Mouse (Mus musculus) forebrain, embryonic 10.5 days (tissue): Measurements from ENCODE around the gene Dvl1. TPM values are rescaled to one million over a fixed set of nuclear protein-coding genes. Genes with fewer than 3 reads are reported as not detected.

ENCODE experiments used
- DNase-seq: peaks from one replicate; pipeline ENCODE4 v3.0.0-alpha.2; 2017; ENCODE audit warnings: low spot score; ENCODE audit errors: extremely low spot score
- H3K27ac ChIP-seq: fragments of 300-500 bp; sonication (generic); 2 replicates; pipeline ENCODE4 v1.5.1; 2016; ENCODE audit warnings: mild to moderate bottlenecking
- H3K27me3 ChIP-seq: fragments of 300-500 bp; sonication (generic); 2 replicates; pipeline ENCODE4 v1.6.1; 2016; ENCODE audit warnings: mild to moderate bottlenecking; ENCODE audit not compliant: poor library complexity, severe bottlenecking
- H3K36me3 ChIP-seq: fragments of 300-500 bp; sonication (generic); replicated peaks from 2 replicates; pipeline ENCODE4 v1.6.1; 2016; ENCODE audit warnings: mild to moderate bottlenecking, moderate library complexity
- H3K4me1 ChIP-seq: fragments of 300-500 bp; sonication (generic); 2 replicates; pipeline ENCODE4 v1.6.1; 2016
- H3K4me3 ChIP-seq: fragments of 300-500 bp; sonication (generic); 2 replicates; pipeline ENCODE4 v1.5.1; 2016; ENCODE audit warnings: mild to moderate bottlenecking, moderate library complexity
- H3K9me3 ChIP-seq: fragments of 300-500 bp; sonication (generic); 2 replicates; pipeline ENCODE4 v1.6.1; 2016; ENCODE audit warnings: mild to moderate bottlenecking, moderate library complexity
- WGBS: fragments of 180-500 bp; shearing (Covaris S2); methylation state at CpG from one replicate; pipeline ENCODE4 v1.1.7; 2016; 5-methylcytosine and 5-hydroxymethylcytosine counted together
- polyA plus RNA-seq: library from polyadenylated mRNA; unstranded; fragments of >200 nt; fragmentation: Nextera tagmentation; extraction: Ambion mirVana; gene quantifications from 2 replicates; pipeline ENCODE4 v1.2.1, GENCODE M21; 2016

Dvl1 gene
- polyA plus RNA-seq, 1 experiment from 2014 or later, result 5.3 TPM

GRCm38 (mm10) chr4:155906125-155906524, 58.9 kb downstream of the Dvl1 start:
- H3K36me3 ChIP-seq, result peaks cover 58% of the 10 kb centered on the region
- H3K9me3 ChIP-seq, result no peaks in the 10 kb centered on the region
- WGBS, result 88% methylated on average over 9 of the region's 9 CpGs
- no peak for DNase-seq
- no peaks in the 10 kb centered on the region for H3K27me3 ChIP-seq
- no peaks in the 10 kb centered on the region for H3K4me1 ChIP-seq
- no peak overlapping the region for H3K4me3 ChIP-seq
- 0 out of 2 replicates have a peak overlapping the region, but pooled peaks have one; percentile 6 for H3K27ac ChIP-seq

- Histone ChIP-seq H3K36me3 (peaks cover 49% of the 10 kb centered on the region), H3K9me3 (no peaks in the 10 kb centered on the region)
- 86% methylated on average over 11 of the region's 11 CpGs for WGBS
These were observed 59.8 kb downstream of the Dvl1 start for GRCm38 (mm10) chr4:155907003-155907402.

GRCm38 (mm10) chr4:155908281-155908680, 61.1 kb downstream of the Dvl1 start:
- H3K27ac ChIP-seq, result no peak overlapping the region
- no peak for DNase-seq
- H3K9me3 ChIP-seq, result no peaks in the 10 kb centered on the region
- no peaks in the 10 kb centered on the region for H3K27me3 ChIP-seq
- WGBS, result 76% methylated on average over 7 of the region's 7 CpGs
- H3K4me3 ChIP-seq, result no peak overlapping the region
- H3K4me1 ChIP-seq, result no peaks in the 10 kb centered on the region
- peaks cover 36% of the 10 kb centered on the region for H3K36me3 ChIP-seq

More at GRCm38 (mm10) chr4:155907003-155907402, 59.8 kb downstream of the Dvl1 start:
- DNase-seq, result no peak
- Histone ChIP-seq H3K27ac (no peak overlapping the region), H3K4me1 (no peaks in the 10 kb centered on the region), H3K4me3 (no peak overlapping the region), H3K27me3 (no peaks in the 10 kb centered on the region)

- DNase-seq, result no peak
- no peak overlapping the region for H3K27ac ChIP-seq
- no peaks in the 10 kb centered on the region for H3K4me1 ChIP-seq
- H3K9me3 ChIP-seq, result no peaks in the 10 kb centered on the region
- no peaks in the 10 kb centered on the region for H3K27me3 ChIP-seq
- no peak overlapping the region for H3K4me3 ChIP-seq
- H3K36me3 ChIP-seq, result peaks cover 31% of the 10 kb centered on the region
- WGBS, result 91% methylated on average over 4 of the region's 4 CpGs
These were observed 61.5 kb downstream of the Dvl1 start for GRCm38 (mm10) chr4:155908751-155909150.

Other genes with a start within 250 kb of the Dvl1 start
- 10.7 and 12.9 TPM in 2 replicates for gene Slc35e2, start 246.0 kb upstream of the Dvl1 start, polyA plus RNA-seq
- 83.9 and 86.7 TPM in 2 replicates for gene Cdk11b, start 222.5 kb upstream of the Dvl1 start, polyA plus RNA-seq
- gene Gm10563, start 202.0 kb upstream of the Dvl1 start, polyA plus RNA-seq, result not detected in 2 replicates
- 1.8 and 2.8 TPM in 2 replicates for gene Mmp23, start 194.0 kb upstream of the Dvl1 start, polyA plus RNA-seq
- gene Mib2, start 178.2 kb upstream of the Dvl1 start, polyA plus RNA-seq, result 16.8 and 18.3 TPM in 2 replicates
- gene Fndc10, start 153.1 kb upstream of the Dvl1 start, polyA plus RNA-seq, result 0.64 and 0.67 TPM in 2 replicates
- gene Ssu72, start 142.6 kb upstream of the Dvl1 start, polyA plus RNA-seq, result 163 and 164 TPM in 2 replicates
- gene Tmem240, start 112.6 kb upstream of the Dvl1 start, polyA plus RNA-seq, result 0.36 and 0.77 TPM in 2 replicates
- gene Atad3a, start 86.3 kb upstream of the Dvl1 start, polyA plus RNA-seq, result 141 and 149 TPM in 2 replicates
- gene Vwa1, start 72.7 kb upstream of the Dvl1 start, polyA plus RNA-seq, result 9.7 and 11.3 TPM in 2 replicates
- gene Tmem88b, start 61.5 kb upstream of the Dvl1 start, polyA plus RNA-seq, result 0.24 and 0.27 TPM in 2 replicates
- gene Ankrd65, start 57.0 kb upstream of the Dvl1 start, polyA plus RNA-seq, result not detected in 2 replicates
- 253 and 258 TPM in 2 replicates for gene Mrpl20, start 44.5 kb upstream of the Dvl1 start, polyA plus RNA-seq
- gene Ccnl2, start 34.9 kb upstream of the Dvl1 start, polyA plus RNA-seq, result 166 and 168 TPM in 2 replicates
- 165 and 172 TPM in 2 replicates for gene Aurkaip1, start 16.1 kb upstream of the Dvl1 start, polyA plus RNA-seq
- 37.6 and 39.4 TPM in 2 replicates for gene Mxra8, start 7.7 kb upstream of the Dvl1 start, polyA plus RNA-seq
- gene Tas1r3, start 16.0 kb downstream of the Dvl1 start, polyA plus RNA-seq, result 0.12 and 0.33 TPM in 2 replicates
- gene Cptp, start 22.0 kb downstream of the Dvl1 start, polyA plus RNA-seq, result 21.2 and 24.0 TPM in 2 replicates
- 120 and 121 TPM in 2 replicates for gene Ints11, start 22.1 kb downstream of the Dvl1 start, polyA plus RNA-seq
- 54.5 and 56.3 TPM in 2 replicates for gene Pusl1, start 44.4 kb downstream of the Dvl1 start, polyA plus RNA-seq
- gene Acap3, start 44.4 kb downstream of the Dvl1 start, polyA plus RNA-seq, result 24.3 and 24.5 TPM in 2 replicates
- gene Ube2j2, start 96.4 kb downstream of the Dvl1 start, polyA plus RNA-seq, result 144 and 150 TPM in 2 replicates
- gene C1qtnf12, start 114.9 kb downstream of the Dvl1 start, polyA plus RNA-seq, result 18.4 and 20.9 TPM in 2 replicates
- 12.7 and 14.0 TPM in 2 replicates for gene B3galt6, start 145.2 kb downstream of the Dvl1 start, polyA plus RNA-seq
- gene Sdf4, start 145.5 kb downstream of the Dvl1 start, polyA plus RNA-seq, result 134 and 135 TPM in 2 replicates
- gene Tnfrsf4, start 166.4 kb downstream of the Dvl1 start, polyA plus RNA-seq, result 0.72 and 1.1 TPM in 2 replicates
- 0.72 and 1.1 TPM in 2 replicates for gene Tnfrsf18, start 178.8 kb downstream of the Dvl1 start, polyA plus RNA-seq
- 0.10 and 0.41 TPM in 2 replicates for gene Ttll10, start 212.0 kb downstream of the Dvl1 start, polyA plus RNA-seq